Mouse (Mus musculus): ENCODE measurements around the gene Tbck. TPM values are rescaled to one million over a fixed set of nuclear protein-coding genes. Genes with fewer than 3 reads are reported as not detected.

Tbck gene
- polyA plus RNA-seq, 1 experiment = 10.9 TPM

- TF ChIP-seq CTCF (IDR thresholded peaks at IDR 0.05; ENCODE audit: extremely low read depth, insufficient read depth, low read length) (no peak), POLR2A (IDR thresholded peaks at IDR 0.05; ENCODE audit: extremely low read depth, insufficient read depth, low read length) (no peak)
- Histone ChIP-seq H3K27ac (ENCODE audit: insufficient read depth, low read length) (no peak overlapping the region), H3K4me3 (ENCODE audit: insufficient read depth, low read length) (no peak overlapping the region), H3K4me1 (ENCODE audit: control insufficient read depth, insufficient read depth, low read length) (no peaks in the 10 kb centered on the region)
These were observed 189.3 kb downstream of the Tbck start for GRCm38 (mm10) chr3:132873251-132873650.

DNA sequence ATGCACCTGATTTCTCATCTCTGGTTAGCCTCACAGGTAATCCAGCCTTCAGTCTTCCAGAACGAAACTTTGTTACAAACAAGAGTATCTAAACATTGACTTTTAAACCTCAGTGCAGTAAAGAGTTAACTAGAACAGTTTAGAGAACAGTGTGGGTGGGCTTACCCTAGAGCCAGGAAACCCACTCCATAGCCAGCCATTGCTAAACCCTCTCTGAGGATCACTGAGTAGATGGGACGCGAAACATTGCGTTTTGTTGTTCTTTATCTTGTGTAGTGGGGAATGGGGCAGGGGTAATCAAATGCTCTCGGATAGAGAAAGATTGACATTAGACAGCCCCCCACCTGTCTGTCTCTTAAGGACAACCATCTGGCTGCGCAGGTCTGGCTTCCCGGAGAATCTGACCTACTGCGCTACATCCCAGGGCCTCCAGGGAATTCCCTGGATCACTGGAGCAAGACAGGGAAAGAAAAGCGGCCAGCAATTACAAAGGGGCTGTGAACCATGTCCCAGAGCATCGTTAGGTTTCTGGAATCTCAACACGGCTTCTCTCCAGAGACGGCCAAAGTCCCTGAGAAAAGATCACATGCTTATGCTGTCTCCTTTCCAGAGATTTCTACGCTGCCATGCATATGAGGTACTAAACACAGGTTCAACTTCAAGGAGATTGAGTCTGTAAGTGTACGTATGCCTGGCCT lies 192.2 kb downstream of the Tbck start:
- Histone ChIP-seq H3K4me1 (ENCODE audit: control insufficient read depth, insufficient read depth, low read length) (no peaks in the 10 kb centered on the region), H3K27ac (ENCODE audit: insufficient read depth, low read length) (no peak overlapping the region), H3K4me3 (ENCODE audit: insufficient read depth, low read length) (no peak overlapping the region)
- TF ChIP-seq POLR2A (IDR thresholded peaks at IDR 0.05; ENCODE audit: extremely low read depth, insufficient read depth, low read length) = no peak
- no peak for TF ChIP-seq CTCF (IDR thresholded peaks at IDR 0.05; ENCODE audit: extremely low read depth, insufficient read depth, low read length)

DNA sequence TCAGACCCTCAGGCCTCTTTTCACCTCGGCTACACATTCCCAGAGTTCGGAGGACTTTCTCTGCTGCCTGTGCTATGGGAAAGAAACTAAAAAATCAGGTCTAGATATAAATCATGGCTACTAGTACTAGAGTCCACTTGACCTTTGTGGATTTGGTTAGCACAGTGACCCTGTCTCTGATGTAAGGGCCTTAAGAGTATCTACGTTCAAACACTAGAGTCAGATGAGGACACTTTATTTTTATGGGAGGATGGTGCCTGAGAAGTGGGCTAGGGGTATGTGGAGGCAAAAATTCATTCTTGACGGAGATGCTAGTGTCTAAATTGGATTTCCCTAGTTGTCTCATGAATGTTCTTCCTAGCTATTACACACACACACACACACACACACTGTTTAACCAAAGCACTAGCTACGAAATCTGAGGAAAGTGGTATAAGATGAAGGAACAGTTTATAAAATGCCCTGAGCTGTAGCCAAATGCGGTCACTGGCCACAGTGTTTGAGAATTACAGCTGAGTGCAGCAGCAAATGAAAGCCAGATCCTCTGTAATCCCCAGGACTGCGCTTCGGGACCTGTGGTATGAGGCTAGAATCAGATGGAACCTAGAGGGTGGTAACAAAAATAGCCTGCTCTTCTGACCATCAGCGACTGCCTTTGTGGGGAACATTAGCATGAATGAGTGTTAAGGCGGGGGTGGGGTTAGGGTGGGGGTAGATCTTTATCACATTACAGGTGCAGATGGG lies 193.2 kb downstream of the Tbck start:
- no peak overlapping the region for H3K4me3 ChIP-seq (ENCODE audit: insufficient read depth, low read length)
- H3K27ac ChIP-seq (ENCODE audit: insufficient read depth, low read length) = no peak overlapping the region
- TF ChIP-seq POLR2A (IDR thresholded peaks at IDR 0.05; ENCODE audit: extremely low read depth, insufficient read depth, low read length) = no peak
- no peak for TF ChIP-seq CTCF (IDR thresholded peaks at IDR 0.05; ENCODE audit: extremely low read depth, insufficient read depth, low read length)
- H3K4me1 ChIP-seq (ENCODE audit: control insufficient read depth, insufficient read depth, low read length) = no peaks in the 10 kb centered on the region

DNA sequence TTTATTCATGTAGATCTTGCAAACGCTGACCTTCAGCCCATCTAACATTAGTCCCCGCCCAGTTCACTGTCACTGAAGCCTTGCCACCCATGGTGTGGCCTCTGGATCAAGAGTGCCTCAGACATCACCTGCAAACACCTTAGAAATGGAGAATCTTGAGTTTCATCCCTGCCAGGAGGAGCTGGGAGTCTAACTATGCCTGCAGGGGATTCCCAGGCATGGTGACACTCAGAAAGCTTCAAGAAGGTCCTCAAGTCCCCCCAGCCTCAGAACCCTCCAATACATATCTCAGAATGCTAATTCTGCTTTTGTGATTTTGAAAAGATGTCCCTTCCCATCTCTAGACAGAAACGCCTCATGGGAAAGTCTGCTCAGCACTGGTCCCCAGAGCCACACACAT lies 196.4 kb downstream of the Tbck start:
- H3K4me1 ChIP-seq (ENCODE audit: control insufficient read depth, insufficient read depth, low read length) = no peaks in the 10 kb centered on the region
- TF ChIP-seq CTCF (IDR thresholded peaks at IDR 0.05; ENCODE audit: extremely low read depth, insufficient read depth, low read length) (no peak), POLR2A (IDR thresholded peaks at IDR 0.05; ENCODE audit: extremely low read depth, insufficient read depth, low read length) (no peak)
- H3K4me3 ChIP-seq (ENCODE audit: insufficient read depth, low read length) = no peak overlapping the region
- H3K27ac ChIP-seq (ENCODE audit: insufficient read depth, low read length) = no peak overlapping the region

DNA sequence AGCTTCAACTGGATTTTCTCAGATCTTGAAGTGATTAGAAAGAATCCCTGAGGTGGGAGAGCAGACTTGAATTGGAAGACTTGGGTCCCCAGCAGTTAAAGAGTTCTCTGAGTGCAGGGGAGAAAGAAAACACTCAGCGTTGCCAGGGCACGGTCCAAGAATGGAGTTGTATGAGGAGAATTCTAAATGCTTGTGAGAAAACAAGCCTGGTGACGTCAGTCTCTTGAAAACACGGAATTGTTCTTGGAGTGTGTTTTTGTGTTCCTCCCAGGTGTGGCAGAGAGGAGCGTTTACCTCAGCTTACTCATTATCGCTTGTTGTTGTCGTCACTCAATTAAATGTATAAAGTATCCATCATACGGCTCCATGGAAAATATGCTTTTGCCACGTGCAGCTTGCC lies 196.9 kb downstream of the Tbck start:
- Histone ChIP-seq H3K27ac (ENCODE audit: insufficient read depth, low read length) (no peak overlapping the region), H3K4me1 (ENCODE audit: control insufficient read depth, insufficient read depth, low read length) (no peaks in the 10 kb centered on the region), H3K4me3 (ENCODE audit: insufficient read depth, low read length) (no peak overlapping the region)
- TF ChIP-seq CTCF (IDR thresholded peaks at IDR 0.05; ENCODE audit: extremely low read depth, insufficient read depth, low read length) = no peak
- no peak for TF ChIP-seq POLR2A (IDR thresholded peaks at IDR 0.05; ENCODE audit: extremely low read depth, insufficient read depth, low read length)

DNA sequence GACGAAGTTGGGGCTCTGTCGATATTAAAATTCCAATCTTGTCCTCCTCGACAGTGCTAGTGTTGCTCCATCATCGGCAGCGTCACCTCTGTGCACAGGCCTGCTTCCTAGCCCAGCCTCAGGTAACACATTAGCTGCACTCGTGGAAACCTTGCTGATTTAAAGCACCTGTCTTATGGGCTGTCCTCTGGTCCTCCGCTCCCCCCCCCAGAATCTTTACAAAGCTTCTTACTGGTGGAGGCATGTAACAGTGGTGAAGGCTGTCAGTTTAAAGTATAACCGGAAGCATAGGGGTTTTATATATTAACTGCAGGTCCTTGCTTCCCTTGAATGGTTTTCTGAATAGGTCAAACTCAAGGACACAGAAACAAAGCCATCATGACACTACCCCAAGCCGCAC lies 199.3 kb downstream of the Tbck start:
- no peak for TF ChIP-seq CTCF (IDR thresholded peaks at IDR 0.05; ENCODE audit: extremely low read depth, insufficient read depth, low read length)
- TF ChIP-seq POLR2A (IDR thresholded peaks at IDR 0.05; ENCODE audit: extremely low read depth, insufficient read depth, low read length) = no peak
- H3K4me1 ChIP-seq (ENCODE audit: control insufficient read depth, insufficient read depth, low read length) = no peaks in the 10 kb centered on the region

GRCm38 (mm10) chr3:132884459-132884858 lies 200.5 kb downstream of the Tbck start:
- no peak overlapping the region for H3K4me3 ChIP-seq (ENCODE audit: insufficient read depth, low read length)
- H3K27ac ChIP-seq (ENCODE audit: insufficient read depth, low read length) = no peak overlapping the region
- no peaks in the 10 kb centered on the region for H3K4me1 ChIP-seq (ENCODE audit: control insufficient read depth, insufficient read depth, low read length)
- no peak for TF ChIP-seq CTCF (IDR thresholded peaks at IDR 0.05; ENCODE audit: extremely low read depth, insufficient read depth, low read length)
- no peak for TF ChIP-seq POLR2A (IDR thresholded peaks at IDR 0.05; ENCODE audit: extremely low read depth, insufficient read depth, low read length)

More for the DNA sequence above, 199.3 kb downstream of the Tbck start:
- Histone ChIP-seq H3K4me3 (ENCODE audit: insufficient read depth, low read length) (no peak overlapping the region), H3K27ac (ENCODE audit: insufficient read depth, low read length) (no peak overlapping the region)

DNA sequence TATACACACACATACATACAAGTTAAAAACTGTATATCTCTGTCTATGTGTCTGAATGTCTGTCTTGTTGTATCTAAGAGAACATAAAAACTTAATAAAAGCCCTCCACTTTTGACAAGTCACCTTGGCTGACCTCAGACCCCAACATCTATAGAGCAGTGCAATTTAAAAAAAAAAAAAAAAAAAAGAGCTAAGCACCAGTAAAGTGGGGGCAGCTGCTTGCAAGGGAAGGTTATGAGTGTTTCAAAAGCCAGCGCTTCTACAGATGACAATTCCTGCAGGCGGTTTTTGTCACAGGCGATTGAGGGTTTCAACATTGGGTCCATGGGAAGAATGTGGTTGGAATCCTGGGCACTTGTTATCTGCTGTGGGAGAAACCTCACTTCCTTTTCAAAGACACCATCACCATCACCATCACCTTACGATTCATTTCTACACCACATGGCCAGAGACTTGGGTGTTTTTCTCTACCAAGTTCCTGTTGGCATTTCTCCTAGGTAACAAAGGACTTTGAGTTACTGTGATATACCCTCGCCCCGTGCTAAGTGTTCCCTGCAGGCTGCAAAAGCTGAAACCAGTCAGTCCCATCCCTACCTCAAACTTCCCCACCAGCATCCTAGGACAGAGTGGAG lies 202.6 kb downstream of the Tbck start:
- no peaks in the 10 kb centered on the region for H3K4me1 ChIP-seq (ENCODE audit: control insufficient read depth, insufficient read depth, low read length)
- TF ChIP-seq POLR2A (IDR thresholded peaks at IDR 0.05; ENCODE audit: extremely low read depth, insufficient read depth, low read length) = no peak
- TF ChIP-seq CTCF (IDR thresholded peaks at IDR 0.05; ENCODE audit: extremely low read depth, insufficient read depth, low read length) = no peak

GRCm38 (mm10) chr3:132887074-132887848 lies 203.3 kb downstream of the Tbck start:
- TF ChIP-seq POLR2A (IDR thresholded peaks at IDR 0.05; ENCODE audit: extremely low read depth, insufficient read depth, low read length) = no peak
- TF ChIP-seq CTCF (IDR thresholded peaks at IDR 0.05; ENCODE audit: extremely low read depth, insufficient read depth, low read length) = no peak
- no peak overlapping the region for H3K4me3 ChIP-seq (ENCODE audit: insufficient read depth, low read length)
- no peak overlapping the region for H3K27ac ChIP-seq (ENCODE audit: insufficient read depth, low read length)
- no peaks in the 10 kb centered on the region for H3K4me1 ChIP-seq (ENCODE audit: control insufficient read depth, insufficient read depth, low read length)

More for the DNA sequence above, 202.6 kb downstream of the Tbck start:
- no peak overlapping the region for H3K27ac ChIP-seq (ENCODE audit: insufficient read depth, low read length)
- H3K4me3 ChIP-seq (ENCODE audit: insufficient read depth, low read length) = no peak overlapping the region

Other genes starting within 250 kb of the Tbck start
- gene Gimd1, start 54.3 kb upstream of the Tbck start, polyA plus RNA-seq (2012; rRNA removed) = not detected in 2 replicates
- 59.6 and 66.5 TPM in 2 replicates for gene Aimp1, start 226 bp downstream of the Tbck start, polyA plus RNA-seq (2012; rRNA removed)

Measured in cortical plate, adult 2 months (tissue).